Mouse (Mus musculus) liver, embryonic 16.5 days (tissue): ENCODE data around the gene Irs2. TPM values are rescaled to one million over a fixed set of nuclear protein-coding genes. Genes with fewer than 3 reads are reported as not detected.

ENCODE experiments used
- ATAC-seq: fragments of 200-750 bp; cut with Nextera tagmentation; 2 replicates; pipeline ENCODE4 v1.8.0; 2017; ENCODE audit warnings: low read depth, mild to moderate bottlenecking, moderate number of reproducible peaks, moderate library complexity
- H3K27ac ChIP-seq: fragments of 300-500 bp; sonication (generic); 2 replicates; pipeline ENCODE4 v1.5.1; 2014; ENCODE audit warnings: mild to moderate bottlenecking, low read length
- H3K27me3 ChIP-seq: fragments of 300-500 bp; sonication (generic); 2 replicates; pipeline ENCODE4 v1.6.1; 2014; ENCODE audit warnings: low read depth, low read length, mixed read lengths; ENCODE audit not compliant: control insufficient read depth, insufficient read depth
- H3K36me3 ChIP-seq: fragments of 300-500 bp; sonication (generic); 2 replicates; pipeline ENCODE4 v1.6.1; 2014; ENCODE audit warnings: mild to moderate bottlenecking; ENCODE audit not compliant: control insufficient read depth, insufficient read depth
- H3K4me1 ChIP-seq: fragments of 300-500 bp; sonication (generic); 2 replicates; pipeline ENCODE4 v1.6.1; 2014; ENCODE audit warnings: low read depth, low read length, mixed read lengths; ENCODE audit not compliant: control insufficient read depth
- H3K4me2 ChIP-seq: fragments of 300-500 bp; sonication (generic); 2 replicates; pipeline ENCODE4 v1.6.1; 2014; ENCODE audit warnings: low read depth, low read length, mixed read lengths
- H3K4me3 ChIP-seq: fragments of 300-500 bp; sonication (generic); 2 replicates; pipeline ENCODE4 v1.5.1; 2014; ENCODE audit warnings: low read depth, mild to moderate bottlenecking, low read length
- H3K9ac ChIP-seq: fragments of 300-500 bp; sonication (generic); 2 replicates; pipeline ENCODE4 v1.6.1; 2014; ENCODE audit warnings: low read depth, low read length
- H3K9me3 ChIP-seq: fragments of 300-500 bp; sonication (generic); replicated peaks from 2 replicates; pipeline ENCODE4 v1.6.1; 2016; ENCODE audit warnings: low read length; ENCODE audit not compliant: control insufficient read depth
- WGBS: fragments of 180-500 bp; shearing (Covaris S2); extraction: QIAGEN DNeasy Blood & Tissue Kit; methylation state at CpG from one replicate; pipeline ENCODE4 v1.1.7; 2014; ENCODE audit not compliant: insufficient replicate concordance; 5-methylcytosine and 5-hydroxymethylcytosine counted together
- polyA plus RNA-seq: library from polyadenylated mRNA; unstranded; fragments of >200 nt; fragmentation: Nextera tagmentation; extraction: Ambion mirVana; gene quantifications from 2 replicates; pipeline ENCODE4 v1.2.1, GENCODE M21; 2015

Gene Irs2
- polyA plus RNA-seq: 3.0 and 3.2 TPM in 2 replicates

GRCm38 (mm10) chr8:11008379-11008775, at the start of gene Irs2:
TSS of gene Irs2 (minus strand) at chr8:11008458.
- ATAC-seq: peak; percentile 0; the same call in 1 of the 2 replicates
- peaks cover 39% of the 10 kb centered on the region for H3K4me1 ChIP-seq
- WGBS: 0% methylated on average over 39 of the region's 64 CpGs

DNA sequence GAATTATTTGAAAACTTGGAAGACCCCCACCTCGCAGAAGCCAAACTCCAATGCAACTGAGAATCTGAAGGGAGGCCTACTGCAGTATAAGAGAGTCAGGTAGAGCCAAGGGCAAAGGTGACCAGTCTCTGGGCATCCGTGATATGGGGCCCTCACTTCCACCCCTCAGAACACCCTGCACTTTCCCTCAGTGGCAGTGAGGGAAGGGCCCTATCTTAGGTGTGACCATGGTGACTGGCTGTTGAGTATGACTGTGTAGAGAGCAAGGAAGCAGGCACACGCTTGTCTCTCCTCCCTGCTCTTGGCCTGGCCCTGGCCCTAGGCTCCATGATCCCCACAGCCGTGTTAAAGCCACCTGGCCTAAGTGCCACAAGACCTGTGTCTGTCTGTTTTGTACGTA, 48.4 kb upstream of the Irs2 start:
- Histone ChIP-seq H3K9ac (no peak overlapping the region), H3K27me3 (no peaks in the 10 kb centered on the region), H3K4me1 (no peaks in the 10 kb centered on the region; the same call in none of the 2 replicates), H3K4me2 (no peak overlapping the region), H3K9me3 (no peaks in the 10 kb centered on the region), H3K4me3 (no peak overlapping the region), H3K36me3 (no peaks in the 10 kb centered on the region), H3K27ac (no peak overlapping the region)
- no peak for ATAC-seq
- 60% methylated on average over 5 of the region's 5 CpGs for WGBS

More at GRCm38 (mm10) chr8:11008379-11008775, at the start of gene Irs2:
- Histone ChIP-seq H3K36me3 (no peaks in the 10 kb centered on the region; the same call in 1 of the 2 replicates), H3K27ac (peak within 1 kb of the TSS; percentile 96), H3K9me3 (no peaks in the 10 kb centered on the region), H3K27me3 (peaks cover 3% of the 10 kb centered on the region; the same call in 1 of the 2 replicates), H3K4me3 (peak within 1 kb of the TSS; percentile 91), H3K4me2 (peak within 1 kb of the TSS; percentile 92), H3K9ac (peak within 1 kb of the TSS; percentile 93)

DNA sequence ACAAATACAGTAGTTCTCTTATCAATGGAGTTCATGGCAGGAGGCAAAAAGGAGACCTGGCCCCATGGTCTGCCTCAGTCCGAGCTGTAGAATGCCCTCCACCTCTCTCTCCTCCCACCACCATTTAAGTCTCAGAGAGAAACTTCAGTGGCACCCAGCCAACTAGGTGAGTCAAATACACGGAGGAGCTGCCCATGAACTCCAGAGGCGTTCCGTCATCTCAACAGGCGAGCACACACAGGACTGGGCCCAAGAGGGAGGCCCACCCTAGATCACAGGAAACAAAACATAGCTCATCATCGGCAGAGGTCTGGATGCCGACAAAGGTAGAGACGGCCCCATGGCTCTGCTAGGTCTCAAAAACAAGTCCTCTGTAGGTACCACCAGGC, 47.9 kb upstream of the Irs2 start:
- H3K36me3 ChIP-seq: no peaks in the 10 kb centered on the region
- no peaks in the 10 kb centered on the region; the same call in none of the 2 replicates for H3K4me1 ChIP-seq
- H3K9ac ChIP-seq: no peak overlapping the region
- no peak for ATAC-seq
- H3K27me3 ChIP-seq: no peaks in the 10 kb centered on the region
- H3K27ac ChIP-seq: peak overlapping the region; percentile 53; the same call in 1 of the 2 replicates
- no peaks in the 10 kb centered on the region for H3K9me3 ChIP-seq
- no peak overlapping the region for H3K4me3 ChIP-seq
- 66% methylated on average over 8 of the region's 8 CpGs for WGBS
- no peak overlapping the region for H3K4me2 ChIP-seq

DNA sequence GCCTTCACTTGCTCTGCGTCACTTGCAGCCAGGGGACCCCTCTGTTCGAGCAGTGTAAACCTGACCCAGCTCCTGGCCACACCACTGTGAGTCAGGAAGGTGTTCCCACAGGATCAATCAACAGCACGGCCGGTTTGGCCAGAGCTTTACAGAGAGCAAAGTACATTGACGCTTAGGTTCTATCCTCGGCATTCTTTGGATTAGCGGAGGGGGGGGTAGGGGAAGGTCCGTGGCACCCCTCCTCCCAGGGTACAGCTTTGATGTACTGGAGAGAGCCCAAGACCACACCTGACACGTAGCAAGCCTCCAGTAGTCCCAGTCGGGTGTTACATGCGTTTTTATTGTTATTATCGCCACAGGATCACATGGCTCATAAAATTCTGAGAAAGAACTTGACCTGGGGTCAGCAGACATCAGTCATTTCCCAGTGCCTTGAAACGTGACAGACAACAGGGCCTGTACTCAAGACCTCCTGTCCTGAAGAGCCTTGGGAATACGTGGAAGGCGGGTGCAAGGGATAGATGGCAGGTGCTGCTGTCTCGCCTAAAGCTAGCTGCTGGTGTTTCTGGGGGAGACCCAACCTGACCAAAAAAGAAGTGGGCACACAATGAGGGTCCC, 47.4 kb upstream of the Irs2 start:
- peak; percentile 91 for ATAC-seq
- Histone ChIP-seq H3K4me3 (no peak overlapping the region), H3K4me1 (no peaks in the 10 kb centered on the region; the same call in none of the 2 replicates), H3K36me3 (no peaks in the 10 kb centered on the region), H3K9ac (no peak overlapping the region), H3K27ac (peak overlapping the region; percentile 69), H3K4me2 (no peak overlapping the region), H3K9me3 (no peaks in the 10 kb centered on the region), H3K27me3 (no peaks in the 10 kb centered on the region)
- 59% methylated on average over 16 of the region's 16 CpGs for WGBS

GRCm38 (mm10) chr8:11049835-11050234, 41.6 kb upstream of the Irs2 start:
- 44% methylated on average over 5 of the region's 5 CpGs for WGBS
- H3K4me1 ChIP-seq: no peaks in the 10 kb centered on the region

DNA sequence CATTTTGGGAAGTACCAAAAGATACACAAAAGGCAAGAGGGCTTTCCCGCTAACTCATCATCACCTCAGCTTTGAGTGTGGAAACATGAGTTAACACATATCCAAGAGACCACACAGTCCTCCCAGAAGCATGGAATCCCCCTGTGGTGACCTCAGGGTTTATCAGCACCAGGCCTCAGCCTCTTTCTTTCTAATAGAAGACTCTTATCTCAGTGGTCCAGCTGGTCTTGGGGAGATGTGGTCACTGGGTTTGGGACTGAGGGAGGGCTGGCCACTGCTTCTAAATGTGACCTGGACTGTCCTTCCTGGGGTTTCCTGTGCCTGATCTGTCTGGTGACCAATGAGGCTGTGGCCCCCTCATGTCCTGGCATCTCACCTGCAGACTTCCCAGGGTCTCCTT, 39.6 kb upstream of the Irs2 start:
- no peaks in the 10 kb centered on the region for H3K27me3 ChIP-seq
- ATAC-seq: no peak
- no peak overlapping the region for H3K9ac ChIP-seq
- 45% methylated on average over 1 of the region's 1 CpGs for WGBS
- H3K36me3 ChIP-seq: no peaks in the 10 kb centered on the region
- H3K9me3 ChIP-seq: no peaks in the 10 kb centered on the region
- H3K27ac ChIP-seq: no peak overlapping the region
- H3K4me2 ChIP-seq: no peak overlapping the region
- peaks cover 4% of the 10 kb centered on the region for H3K4me1 ChIP-seq
- H3K4me3 ChIP-seq: no peak overlapping the region

More at GRCm38 (mm10) chr8:11049835-11050234, 41.6 kb upstream of the Irs2 start:
- Histone ChIP-seq H3K9ac (no peak overlapping the region), H3K36me3 (no peaks in the 10 kb centered on the region), H3K27me3 (no peaks in the 10 kb centered on the region), H3K4me2 (no peak overlapping the region), H3K9me3 (no peaks in the 10 kb centered on the region), H3K4me3 (no peak overlapping the region), H3K27ac (no peak overlapping the region)
- no peak for ATAC-seq

GRCm38 (mm10) chr8:11044660-11045059, 36.4 kb upstream of the Irs2 start:
- Histone ChIP-seq H3K9ac (no peak overlapping the region), H3K36me3 (no peaks in the 10 kb centered on the region), H3K27me3 (no peaks in the 10 kb centered on the region), H3K27ac (no peak overlapping the region), H3K9me3 (no peaks in the 10 kb centered on the region), H3K4me3 (no peak overlapping the region), H3K4me2 (no peak overlapping the region), H3K4me1 (peaks cover 4% of the 10 kb centered on the region)
- WGBS: 69% methylated on average over 11 of the region's 11 CpGs
- ATAC-seq: no peak

- no peaks in the 10 kb centered on the region for H3K9me3 ChIP-seq
- H3K27me3 ChIP-seq: no peaks in the 10 kb centered on the region
- H3K27ac ChIP-seq: no peak overlapping the region
- H3K4me1 ChIP-seq: peaks cover 4% of the 10 kb centered on the region
- H3K9ac ChIP-seq: no peak overlapping the region
- H3K36me3 ChIP-seq: no peaks in the 10 kb centered on the region
- ATAC-seq: no peak
- no peak overlapping the region for H3K4me2 ChIP-seq
- H3K4me3 ChIP-seq: no peak overlapping the region
- 79% methylated on average over 4 of the region's 4 CpGs for WGBS
These were observed 35.3 kb upstream of the Irs2 start for GRCm38 (mm10) chr8:11043591-11043990.

- 65% methylated on average over 9 of the region's 9 CpGs for WGBS
- ATAC-seq: peak; percentile 55; the same call in 1 of the 2 replicates
- Histone ChIP-seq H3K27me3 (no peaks in the 10 kb centered on the region), H3K9me3 (no peaks in the 10 kb centered on the region), H3K4me1 (peaks cover 4% of the 10 kb centered on the region), H3K36me3 (no peaks in the 10 kb centered on the region), H3K4me3 (no peak overlapping the region), H3K9ac (no peak overlapping the region), H3K27ac (no peak overlapping the region), H3K4me2 (no peak overlapping the region)
These were observed 34.8 kb upstream of the Irs2 start for GRCm38 (mm10) chr8:11042872-11043587.
